Mouse (Mus musculus) cerebellum, postnatal 10 days (tissue): ENCODE results near the gene Pik3ip1.
A peak's percentile ranks its signal among the peaks of the same experiment; 100 is the strongest.

Source experiments
- DNase-seq, 2 experiments: peaks; one replicate each; pipeline ENCODE4 v3.0.0; 2021; ENCODE audit warnings: mixed read lengths in 2 of 2

Pik3ip1 gene

GRCm38 (mm10) chr11:3379427-3379826 is 49.2 kb downstream of the Pik3ip1 start:
- DNase-seq, result no peak

GRCm38 (mm10) chr11:3381148-3381814 is 51.1 kb downstream of the Pik3ip1 start:
- no peak for DNase-seq

GRCm38 (mm10) chr11:3382602-3383594 is 52.7 kb downstream of the Pik3ip1 start:
- DNase-seq, result peak; percentile 34 to 40

GRCm38 (mm10) chr11:3386941-3387368 is 56.8 kb downstream of the Pik3ip1 start:
- peak; percentile 92 to 94 for DNase-seq

- no peak for DNase-seq
Observed at GRCm38 (mm10) chr11:3387482-3388196, 57.4 kb downstream of the Pik3ip1 start.

- peak; percentile 21 to 29 for DNase-seq
Observed at GRCm38 (mm10) chr11:3389996-3390395, 59.8 kb downstream of the Pik3ip1 start.

GRCm38 (mm10) chr11:3390789-3391188 is 60.6 kb downstream of the Pik3ip1 start:
- no peak for DNase-seq

GRCm38 (mm10) chr11:3392526-3392925 is 62.3 kb downstream of the Pik3ip1 start:
- DNase-seq, result no peak
